Mouse (Mus musculus): ENCODE data around the gene Snrpa.
A peak's percentile ranks its signal among the peaks of the same experiment; 100 is the strongest.

- TF ChIP-seq CTCF (IDR thresholded peaks at IDR 0.05; ENCODE audit: control insufficient read depth, insufficient read depth, insufficient replicate concordance, low read depth, low read length) (peak; percentile 42; the same call in 1 of the 2 replicates), POLR2A (IDR thresholded peaks at IDR 0.05; ENCODE audit: control insufficient read depth, low read depth, low read length) (peak; percentile 40)
Measured at GRCm38 (mm10) chr7:27178324-27179216, 17.5 kb downstream of the Snrpa start, which contains the start of gene Rab4b.
